Mouse (Mus musculus): Measurements from ENCODE around the gene Ssbp4. TPM values are rescaled to one million over a fixed set of nuclear protein-coding genes. Genes with fewer than 3 reads are reported as not detected.
A peak's percentile ranks its signal among the peaks of the same experiment; 100 is the strongest.
"Not testable (repeated sequence)": the region's sequence is repeated elsewhere in the genome, so short reads cannot be mapped to it uniquely, and the experiment has no call there.

Gene Ssbp4
- total RNA-seq, 2 experiments from 2014 or later, result 221 to 261 TPM

DNA sequence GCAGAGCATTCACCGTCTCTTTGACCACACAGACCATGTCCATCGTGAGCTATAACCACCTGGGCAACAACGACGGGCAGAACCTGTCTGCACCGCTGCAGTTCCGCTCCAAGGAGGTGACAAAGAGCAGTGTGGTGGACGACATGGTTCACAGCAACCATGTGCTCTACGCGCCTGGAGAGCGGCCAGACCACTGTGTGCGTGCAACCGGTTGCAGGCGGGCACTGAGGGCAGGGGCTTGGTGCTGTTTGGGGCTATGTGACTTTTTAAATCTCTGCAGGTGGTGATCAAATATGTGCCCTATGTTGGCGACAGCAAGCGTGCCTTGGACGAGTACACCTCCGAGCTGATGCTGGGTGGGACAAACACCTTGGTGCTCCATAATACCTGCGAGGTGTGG lies 12.5 kb downstream of the Ssbp4 start:
- intact Hi-C loops (cut with DNase I), result no loop called here
- no peak overlapping the region for H3K4me3 ChIP-seq
- TF ChIP-seq CTCF (IDR thresholded peaks at IDR 0.05), result no peak

DNA sequence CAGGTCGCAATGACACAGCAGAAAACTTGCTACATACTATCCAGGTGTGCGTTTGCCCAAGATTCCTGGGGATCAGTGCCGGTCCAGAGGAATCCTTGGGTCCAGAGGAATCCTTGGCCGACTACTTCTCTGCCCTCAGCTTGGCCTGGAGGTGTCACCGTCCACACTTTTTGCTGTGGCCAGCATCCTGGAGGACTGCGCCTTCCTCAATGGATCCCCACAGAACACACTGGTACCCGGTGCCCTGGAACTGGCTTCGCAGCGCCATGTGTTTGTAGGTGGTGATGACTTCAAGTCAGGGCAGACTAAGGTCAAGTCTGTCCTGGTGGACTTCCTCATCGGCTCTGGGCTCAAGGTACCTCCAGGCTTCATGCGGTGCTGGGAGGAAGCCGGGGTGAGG lies 12.9 kb downstream of the Ssbp4 start:
- TF ChIP-seq CTCF (IDR thresholded peaks at IDR 0.05), result no peak
- Histone ChIP-seq H3K4me3 (no peak overlapping the region), H3K27ac (no peak overlapping the region)
- DNase-seq (ENCODE audit: extremely low spot score in 1 of 2, low spot score in 2 of 2), result no peak
- intact Hi-C loops (cut with DNase I), result no loop called here

More for the DNA sequence above, 12.5 kb downstream of the Ssbp4 start:
- DNase-seq (ENCODE audit: extremely low spot score in 1 of 2, low spot score in 2 of 2), result no peak
- H3K27ac ChIP-seq, result no peak overlapping the region

DNA sequence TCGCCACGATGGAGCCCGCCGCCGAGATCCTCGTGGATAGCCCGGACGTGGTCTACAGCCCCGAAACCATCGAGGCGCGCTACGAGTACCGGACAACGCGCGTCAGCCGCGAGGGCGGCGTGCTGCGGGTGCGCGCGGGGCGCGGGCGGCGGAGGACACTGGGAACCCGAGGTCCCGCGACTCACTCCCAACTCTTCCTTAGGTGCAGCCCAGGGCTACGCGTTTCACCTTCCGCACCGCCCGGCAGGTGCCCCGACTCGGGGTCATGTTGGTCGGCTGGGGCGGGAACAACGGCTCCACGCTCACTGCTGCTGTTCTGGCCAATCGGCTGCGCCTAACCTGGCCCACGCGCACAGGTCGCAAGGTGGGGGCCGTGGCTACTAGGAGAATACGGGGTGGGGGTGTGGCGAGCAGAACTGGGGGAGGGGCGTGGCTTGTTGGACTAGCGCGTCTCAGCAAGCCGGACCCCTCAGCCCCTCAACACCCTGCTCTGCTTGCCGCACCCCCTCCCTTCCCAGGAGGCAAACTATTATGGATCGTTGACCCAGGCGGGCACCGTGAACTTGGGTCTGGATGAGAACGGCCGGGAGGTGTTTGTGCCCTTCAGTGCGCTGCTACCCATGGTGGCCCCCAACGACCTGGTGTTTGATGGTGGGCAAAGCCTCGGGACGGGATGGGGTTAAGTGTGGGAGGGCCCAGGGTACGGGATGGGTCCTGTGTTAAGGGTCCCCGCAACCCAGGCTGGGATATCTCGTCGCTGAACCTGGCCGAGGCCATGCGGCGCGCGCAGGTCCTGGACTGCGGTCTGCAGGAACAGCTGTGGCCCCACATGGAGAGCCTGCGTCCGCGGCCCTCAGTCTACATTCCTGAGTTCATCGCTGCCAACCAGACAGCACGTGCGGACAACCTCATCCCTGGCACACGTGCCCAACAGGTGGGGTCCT lies 13.8 kb downstream of the Ssbp4 start:
- no peak for TF ChIP-seq CTCF (IDR thresholded peaks at IDR 0.05)
- peak in 1 of 2 experiments; percentile 51 for DNase-seq (ENCODE audit: extremely low spot score in 1 of 2, low spot score in 2 of 2)
- intact Hi-C loops (cut with DNase I), result no loop called here
- H3K27ac ChIP-seq, result peak overlapping the region; percentile 56
- H3K4me3 ChIP-seq, result peak overlapping the region; percentile 55

DNA sequence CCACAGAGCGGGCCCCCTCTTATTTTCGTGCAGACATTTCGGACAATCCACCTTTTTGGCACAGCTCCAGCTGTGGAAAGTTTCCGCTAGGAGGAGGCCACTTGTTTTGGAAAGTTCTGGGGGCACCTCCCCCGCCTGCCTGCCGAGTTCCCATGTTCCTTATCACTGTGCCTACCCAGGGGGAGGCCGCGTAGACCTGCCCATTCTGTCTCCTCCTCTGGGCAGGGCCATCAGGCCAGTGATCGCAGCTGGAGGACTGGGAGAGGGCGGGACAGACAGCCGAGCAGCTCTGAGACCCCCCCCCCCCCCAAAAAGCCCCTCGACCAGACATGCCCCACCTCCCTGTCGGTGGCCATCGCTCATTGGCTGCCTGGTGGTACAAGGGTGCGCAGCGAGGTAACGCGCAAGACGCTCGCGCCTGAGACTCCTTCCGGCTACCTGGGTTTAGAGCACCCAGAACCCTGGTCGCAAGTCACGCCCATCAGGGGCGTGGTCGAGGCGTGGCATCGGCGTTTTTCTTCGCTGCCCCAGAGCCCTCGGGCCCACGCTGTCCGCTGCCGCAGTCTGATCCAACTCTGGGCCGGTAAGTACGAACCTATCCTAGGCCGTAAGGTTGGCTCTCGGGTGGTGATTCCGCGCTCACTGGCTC lies 14.6 kb downstream of the Ssbp4 start, which contains the start of gene Isyna1:
TSS of gene Isyna1 (plus strand) at position 413 of the 649 bp plus-strand sequence.
- TF ChIP-seq CTCF (IDR thresholded peaks at IDR 0.05), result no peak
- DNase-seq (ENCODE audit: extremely low spot score in 1 of 2, low spot score in 2 of 2), result peak; percentile 67 to 78
- intact Hi-C loops (cut with DNase I), result no loop called here
- Histone ChIP-seq H3K27ac (peak within 1 kb of the TSS; percentile 56), H3K4me3 (peak within 1 kb of the TSS; percentile 55)

DNA sequence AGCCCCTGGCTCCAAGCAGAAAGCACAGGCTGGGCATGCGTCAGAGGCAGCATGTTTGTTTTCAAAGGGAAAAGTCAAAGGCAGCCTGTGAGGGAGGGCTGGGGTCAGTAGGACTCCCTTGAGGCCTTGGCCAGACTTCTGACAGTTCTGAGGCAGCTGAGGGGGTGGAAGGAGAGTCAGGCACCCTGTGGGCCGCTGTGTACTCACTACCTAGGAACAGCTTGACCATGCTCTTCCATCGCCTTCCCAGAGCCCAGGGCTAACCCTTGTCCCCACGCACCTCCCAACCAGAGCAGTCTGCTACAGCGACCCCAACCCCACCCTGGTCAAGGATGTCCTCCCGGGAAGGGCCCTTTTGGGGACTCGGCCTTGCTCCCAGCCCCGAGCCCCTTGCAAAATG lies 15.5 kb downstream of the Ssbp4 start:
- no peak for DNase-seq (ENCODE audit: extremely low spot score in 1 of 2, low spot score in 2 of 2)
- intact Hi-C loops (cut with DNase I), result no loop called here
- Histone ChIP-seq H3K4me3 (no peak overlapping the region; the same call in 1 of the 2 replicates), H3K27ac (peak overlapping the region; percentile 56)
- no peak for TF ChIP-seq CTCF (IDR thresholded peaks at IDR 0.05)

DNA sequence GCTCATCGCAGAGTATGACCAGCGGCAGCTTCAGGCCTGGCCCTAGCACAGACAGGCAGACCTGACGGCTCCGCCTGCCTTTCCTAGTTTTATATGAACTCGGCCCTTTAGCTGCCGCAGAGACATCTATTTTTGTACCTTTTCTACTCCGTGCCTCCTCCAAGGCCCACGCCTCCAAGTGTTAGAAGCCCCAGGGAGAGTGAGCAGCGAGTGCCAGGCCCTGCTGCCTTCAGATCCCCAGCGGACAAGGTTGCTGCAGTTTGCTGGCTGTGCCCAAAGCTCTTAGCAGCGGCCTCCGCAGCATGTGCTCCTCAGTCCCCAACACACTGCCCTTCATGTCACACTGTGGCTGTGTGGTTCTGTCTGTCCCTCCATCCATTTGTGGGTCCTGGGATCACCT lies 17.1 kb downstream of the Ssbp4 start:
- H3K27ac ChIP-seq, result peak overlapping the region; percentile 56
- intact Hi-C loops (cut with DNase I), result no loop called here
- no peak overlapping the region for H3K4me3 ChIP-seq
- DNase-seq (ENCODE audit: extremely low spot score in 1 of 2, low spot score in 2 of 2), result no peak
- no peak for TF ChIP-seq CTCF (IDR thresholded peaks at IDR 0.05)

DNA sequence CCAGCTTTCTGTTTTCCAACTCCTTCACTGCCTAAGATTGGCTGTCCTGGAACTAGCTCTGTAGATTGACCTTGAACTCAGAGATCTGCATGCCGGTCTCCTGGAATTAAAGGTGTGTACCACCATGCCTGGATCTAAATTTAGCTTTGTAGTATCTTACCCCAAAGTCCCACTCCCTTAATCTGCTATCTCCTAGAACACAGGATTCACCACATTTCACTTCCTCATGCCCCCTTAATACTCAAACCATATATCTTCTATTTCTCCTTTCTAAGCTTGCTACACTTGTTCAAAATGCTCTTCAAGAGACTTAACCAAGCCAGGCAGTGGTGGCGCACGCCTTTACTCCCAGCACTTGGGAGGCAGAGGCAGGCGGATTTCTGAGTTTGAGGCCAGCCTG lies 20.7 kb downstream of the Ssbp4 start:
- H3K27ac ChIP-seq; intact Hi-C loops (cut with DNase I); H3K4me3 ChIP-seq; DNase-seq (ENCODE audit: extremely low spot score in 1 of 2, low spot score in 2 of 2): not testable (repeated sequence)

DNA sequence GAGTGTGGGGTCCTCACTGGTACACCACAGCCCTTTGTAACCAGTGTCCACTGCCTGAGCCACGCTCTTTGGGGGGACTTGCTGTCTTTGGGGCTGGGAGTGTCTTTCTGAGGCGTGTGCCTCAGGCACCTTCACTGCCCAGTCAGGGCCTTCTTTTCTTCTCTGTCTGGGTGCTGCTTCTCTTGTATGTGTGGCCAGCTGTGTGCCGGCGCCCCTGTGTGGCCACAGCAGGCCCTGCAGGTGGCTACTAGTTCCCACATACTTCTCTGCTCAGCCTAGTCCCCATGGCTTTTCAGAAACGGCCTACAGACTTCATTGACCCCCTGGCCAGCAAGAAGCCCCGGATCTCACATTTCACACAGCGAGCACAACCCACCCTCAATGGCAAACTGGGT lies 23.4 kb downstream of the Ssbp4 start:
- peak in 1 of 2 experiments; percentile 63 for DNase-seq (ENCODE audit: extremely low spot score in 1 of 2, low spot score in 2 of 2)
- Histone ChIP-seq H3K4me3 (no peak overlapping the region), H3K27ac (peak overlapping the region; percentile 50)
- intact Hi-C loops (cut with DNase I), result loop anchor here (1.0 kb wide), 1 partner anchor 25 kb away; no protein-coding TSS in a partner anchor
- TF ChIP-seq CTCF (IDR thresholded peaks at IDR 0.05), result peak; percentile 84

DNA sequence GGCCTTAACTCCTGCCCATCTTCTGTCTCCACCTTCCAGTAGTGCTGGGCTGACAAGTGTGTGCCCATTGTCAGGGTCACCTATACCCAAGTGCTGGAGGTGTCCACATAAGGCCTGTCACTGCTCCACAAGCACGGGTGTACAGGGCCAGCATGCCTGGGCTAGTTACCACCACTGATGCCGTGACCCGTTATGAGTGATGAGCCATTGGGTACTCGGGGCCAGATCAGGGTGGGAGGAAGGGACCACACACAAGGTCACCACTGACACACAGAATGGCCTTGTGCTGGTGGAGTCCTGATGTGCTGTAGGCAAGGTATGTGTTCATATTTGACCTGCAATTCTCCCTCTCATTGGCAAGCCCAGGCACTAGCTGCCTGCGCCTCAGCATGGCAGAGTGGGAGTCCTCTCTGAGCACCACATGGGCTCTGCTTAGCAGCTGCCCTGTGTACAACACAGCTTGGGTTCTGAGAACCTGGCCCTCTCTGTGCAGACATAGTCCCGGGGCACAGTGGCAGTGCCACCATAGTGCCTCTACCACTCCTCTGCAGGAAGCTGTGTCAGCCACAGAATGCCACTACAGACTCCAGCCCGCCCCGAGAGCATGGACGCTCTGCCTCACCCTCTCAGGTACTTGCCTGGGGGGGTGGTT lies 23.9 kb downstream of the Ssbp4 start:
- DNase-seq (ENCODE audit: extremely low spot score in 1 of 2, low spot score in 2 of 2), result no peak
- intact Hi-C loops (cut with DNase I), result loop anchor here (1.0 kb wide), 1 partner anchor 24 kb away; no protein-coding TSS in a partner anchor
- TF ChIP-seq CTCF (IDR thresholded peaks at IDR 0.05), result no peak
- H3K4me3 ChIP-seq, result no peak overlapping the region
- H3K27ac ChIP-seq, result peak overlapping the region; percentile 50

DNA sequence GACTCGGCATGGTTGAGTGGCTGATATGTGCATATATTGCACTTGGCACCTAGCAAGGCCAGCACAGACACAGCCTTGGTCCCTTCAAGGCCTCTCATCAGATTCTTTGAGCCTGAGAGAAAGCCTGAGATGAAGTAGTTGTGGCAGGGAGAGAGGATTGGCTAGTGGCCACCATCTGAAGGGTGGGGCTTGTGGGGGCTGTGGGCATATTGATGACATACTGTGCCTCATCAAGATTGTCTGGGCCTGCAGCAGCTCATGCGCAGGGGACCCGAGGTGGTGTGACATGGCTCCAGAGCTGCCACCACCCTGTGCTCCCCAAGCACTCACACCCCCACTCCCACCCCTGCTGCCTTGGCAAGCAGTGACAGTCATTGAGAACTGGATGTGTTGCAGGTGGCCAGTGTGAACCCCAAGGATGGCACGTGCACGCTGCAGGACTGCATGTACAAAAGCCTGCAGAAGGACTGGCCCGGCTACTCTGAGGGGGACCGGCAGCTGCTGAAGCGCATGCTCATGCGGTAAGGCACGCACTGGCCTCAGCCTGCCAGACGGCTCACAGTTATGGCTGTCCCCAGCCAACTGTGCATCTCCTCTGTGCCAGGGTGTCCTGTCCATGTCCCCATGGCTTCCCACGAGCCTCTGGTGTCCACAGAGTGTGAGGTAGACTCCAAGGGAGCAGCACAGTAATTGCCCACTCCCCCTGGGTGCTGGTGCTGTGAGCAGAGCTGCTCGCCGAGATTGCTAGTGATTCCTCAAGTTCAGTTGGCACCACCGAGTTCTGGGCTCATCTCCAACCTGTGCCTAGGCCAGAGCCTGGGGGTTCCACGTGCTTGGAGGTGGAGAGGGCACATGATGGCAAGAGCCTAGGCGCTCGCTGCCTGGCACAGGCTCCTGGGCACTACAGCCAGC lies 24.9 kb downstream of the Ssbp4 start:
- no peak for TF ChIP-seq CTCF (IDR thresholded peaks at IDR 0.05)
- Histone ChIP-seq H3K4me3 (no peak overlapping the region), H3K27ac (peak overlapping the region; percentile 59)
- intact Hi-C loops (cut with DNase I), result no loop called here
- no peak for DNase-seq (ENCODE audit: extremely low spot score in 1 of 2, low spot score in 2 of 2)

DNA sequence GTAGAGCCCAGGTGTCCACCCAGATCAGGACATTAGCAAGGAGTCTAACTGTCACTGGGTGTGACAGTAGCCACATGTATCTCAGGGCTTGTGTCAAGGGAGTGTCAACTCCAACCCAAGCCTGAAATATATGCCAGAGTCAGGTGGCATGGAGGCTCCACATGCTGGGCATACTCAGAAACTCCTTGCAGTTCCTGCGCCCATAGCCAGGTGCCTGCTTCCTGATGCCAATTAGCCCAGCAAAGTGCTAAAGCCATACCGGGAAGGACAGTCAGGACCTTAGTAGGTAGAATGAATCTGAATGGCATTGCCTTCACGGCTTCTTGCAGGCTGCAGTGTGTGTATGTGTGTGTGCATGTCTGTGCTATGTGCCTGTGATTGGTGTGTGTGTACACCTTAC lies 31.5 kb downstream of the Ssbp4 start:
- Histone ChIP-seq H3K27ac (no peak overlapping the region), H3K4me3 (no peak overlapping the region)
- intact Hi-C loops (cut with DNase I), result no loop called here
- no peak for TF ChIP-seq CTCF (IDR thresholded peaks at IDR 0.05)
- DNase-seq (ENCODE audit: extremely low spot score in 1 of 2, low spot score in 2 of 2), result no peak
